Mouse (Mus musculus) lung, postnatal 0 days (tissue): ENCODE data around the gene Pask. TPM values are rescaled to one million over a fixed set of nuclear protein-coding genes. Genes with fewer than 3 reads are reported as not detected.

Experiments
- ATAC-seq: fragments of 200-750 bp; cut with Nextera tagmentation; 2 replicates; pipeline ENCODE4 v1.8.0; 2017; ENCODE audit warnings: moderate library complexity
- DNase-seq: peaks from one replicate; pipeline ENCODE4 v3.0.0-alpha.2; 2016; ENCODE audit warnings: low spot score
- H3K27ac ChIP-seq: fragments of 300-500 bp; sonication (generic); 2 replicates; pipeline ENCODE4 v1.5.1; 2014; ENCODE audit warnings: antibody characterized with exemption, mild to moderate bottlenecking, low read length, mixed read lengths
- H3K27me3 ChIP-seq: fragments of 300-500 bp; sonication (generic); replicated peaks from 2 replicates; pipeline ENCODE4 v1.6.1; 2014; ENCODE audit warnings: low read length, mixed read lengths; ENCODE audit not compliant: insufficient read depth
- H3K36me3 ChIP-seq: fragments of 300-500 bp; sonication (generic); 2 replicates; pipeline ENCODE4 v1.6.1; 2014; ENCODE audit warnings: low read length, mixed read lengths; ENCODE audit not compliant: insufficient read depth
- H3K4me1 ChIP-seq: fragments of 300-500 bp; sonication (generic); 2 replicates; pipeline ENCODE4 v1.6.1; 2014; ENCODE audit warnings: antibody characterized with exemption, low read depth, low read length, mixed read lengths; ENCODE audit not compliant: insufficient read depth
- H3K4me2 ChIP-seq: fragments of 300-500 bp; sonication (generic); replicated peaks from 2 replicates; pipeline ENCODE4 v1.6.1; 2014; ENCODE audit warnings: low read depth, mild to moderate bottlenecking, low read length, moderate library complexity, mixed read lengths
- H3K4me3 ChIP-seq: fragments of 300-500 bp; sonication (generic); 2 replicates; pipeline ENCODE4 v1.5.1; 2014; ENCODE audit warnings: low read depth, low read length
- H3K9ac ChIP-seq: fragments of 300-500 bp; sonication (generic); replicated peaks from 2 replicates; pipeline ENCODE4 v1.6.1; 2014; ENCODE audit warnings: low read depth, mild to moderate bottlenecking
- H3K9me3 ChIP-seq: fragments of 300-500 bp; sonication (generic); 2 replicates; pipeline ENCODE4 v1.6.1; 2016; ENCODE audit warnings: low read length, mixed read lengths
- CTCF ChIP-seq: IDR thresholded peaks from 2 replicates; pipeline ENCODE4 v1.5.1; 2016; ENCODE audit warnings: antibody characterized with exemption, mild to moderate bottlenecking
- EP300 ChIP-seq: IDR thresholded peaks from 2 replicates; pipeline ENCODE4 v1.6.1; 2016; ENCODE audit warnings: antibody characterized with exemption, mild to moderate bottlenecking, control low read depth
- WGBS: fragments of 180-500 bp; shearing (Covaris S2); extraction: QIAGEN DNeasy Blood & Tissue Kit; methylation state at CpG from one replicate; pipeline ENCODE4 v1.1.7; 2014; 5-methylcytosine and 5-hydroxymethylcytosine counted together
- polyA plus RNA-seq: library from polyadenylated mRNA; unstranded; fragments of >200 nt; fragmentation: Nextera tagmentation; extraction: Ambion mirVana; gene quantifications from 2 replicates; pipeline ENCODE4 v1.2.1, GENCODE M21; 2015

Gene Pask
- polyA plus RNA-seq, 1 experiment from 2014 or later, result 1.4 TPM

GRCm38 (mm10) chr1:93365641-93366040 lies 22.4 kb upstream of the Pask start:
- Histone ChIP-seq H3K9ac (no peak overlapping the region), H3K4me2 (no peak overlapping the region), H3K4me3 (no peak overlapping the region), H3K36me3 (peaks cover 25% of the 10 kb centered on the region), H3K27ac (no peak overlapping the region), H3K27me3 (no peaks in the 10 kb centered on the region), H3K4me1 (no peaks in the 10 kb centered on the region), H3K9me3 (no peaks in the 10 kb centered on the region)
- ATAC-seq (no peak), DNase-seq (no peak)
- WGBS, result 88% methylated on average over 6 of the region's 6 CpGs
- no peak for TF ChIP-seq CTCF
- TF ChIP-seq EP300, result no peak

- 83% methylated on average over 4 of the region's 4 CpGs for WGBS
- H3K4me1 ChIP-seq, result no peaks in the 10 kb centered on the region
- no peak overlapping the region for H3K4me2 ChIP-seq
Measured at GRCm38 (mm10) chr1:93362661-93363060, 19.4 kb upstream of the Pask start.

GRCm38 (mm10) chr1:93352724-93353123 lies 9.4 kb upstream of the Pask start:
- Histone ChIP-seq H3K4me2 (no peak overlapping the region), H3K4me3 (no peak overlapping the region), H3K9me3 (no peaks in the 10 kb centered on the region), H3K4me1 (no peaks in the 10 kb centered on the region), H3K9ac (no peak overlapping the region), H3K27me3 (no peaks in the 10 kb centered on the region), H3K27ac (no peak overlapping the region), H3K36me3 (peaks cover 14% of the 10 kb centered on the region; the same call in 1 of the 2 replicates)
- 90% methylated on average over 2 of the region's 2 CpGs for WGBS
- ATAC-seq (no peak), DNase-seq (no peak)
- TF ChIP-seq EP300 (no peak), CTCF (no peak)

More at GRCm38 (mm10) chr1:93362661-93363060, 19.4 kb upstream of the Pask start:
- H3K9me3 ChIP-seq, result no peaks in the 10 kb centered on the region
- no peak overlapping the region for H3K27ac ChIP-seq
- no peaks in the 10 kb centered on the region for H3K27me3 ChIP-seq
- H3K4me3 ChIP-seq, result no peak overlapping the region
- no peak for TF ChIP-seq CTCF
- TF ChIP-seq EP300, result no peak
- DNase-seq (no peak), ATAC-seq (no peak)
- no peak overlapping the region for H3K9ac ChIP-seq
- peaks cover 40% of the 10 kb centered on the region for H3K36me3 ChIP-seq

DNA sequence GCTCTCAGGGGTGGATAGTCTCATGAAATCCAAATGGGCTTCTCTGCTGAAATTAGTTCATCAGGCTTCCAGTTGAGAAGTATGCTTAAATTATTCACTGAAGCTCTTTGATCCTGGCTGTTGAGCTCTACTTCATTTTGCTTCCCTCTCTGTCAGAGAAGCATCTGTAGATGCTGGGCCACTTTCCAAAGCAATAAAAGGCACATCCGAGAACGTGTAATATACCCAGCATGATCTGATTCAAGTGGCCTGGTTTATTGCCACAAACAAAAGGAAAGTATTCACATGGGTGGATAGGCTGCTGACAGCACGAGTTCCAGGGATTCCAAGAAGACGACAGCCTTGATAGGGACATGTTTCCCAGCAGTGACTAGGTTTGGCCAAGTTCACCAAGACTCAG lies 6.4 kb upstream of the Pask start:
- Histone ChIP-seq H3K4me2 (no peak overlapping the region), H3K9me3 (no peaks in the 10 kb centered on the region), H3K4me3 (no peak overlapping the region), H3K36me3 (peaks cover 14% of the 10 kb centered on the region; the same call in 1 of the 2 replicates), H3K9ac (no peak overlapping the region), H3K4me1 (no peaks in the 10 kb centered on the region), H3K27ac (no peak overlapping the region), H3K27me3 (no peaks in the 10 kb centered on the region)
- ATAC-seq, result no peak
- WGBS, result 82% methylated on average over 4 of the region's 4 CpGs
- TF ChIP-seq EP300 (no peak), CTCF (no peak)
- DNase-seq, result no peak

GRCm38 (mm10) chr1:93347176-93347575 lies 3.9 kb upstream of the Pask start:
- no peak for ATAC-seq
- Histone ChIP-seq H3K9ac (no peak overlapping the region), H3K4me3 (no peak overlapping the region), H3K36me3 (peaks cover 3% of the 10 kb centered on the region; the same call in 1 of the 2 replicates), H3K4me2 (no peak overlapping the region), H3K27me3 (no peaks in the 10 kb centered on the region), H3K9me3 (no peaks in the 10 kb centered on the region), H3K4me1 (peaks cover 7% of the 10 kb centered on the region; the same call in 1 of the 2 replicates), H3K27ac (no peak overlapping the region)
- TF ChIP-seq CTCF, result no peak
- 77% methylated on average over 5 of the region's 5 CpGs for WGBS
- no peak for DNase-seq

DNA sequence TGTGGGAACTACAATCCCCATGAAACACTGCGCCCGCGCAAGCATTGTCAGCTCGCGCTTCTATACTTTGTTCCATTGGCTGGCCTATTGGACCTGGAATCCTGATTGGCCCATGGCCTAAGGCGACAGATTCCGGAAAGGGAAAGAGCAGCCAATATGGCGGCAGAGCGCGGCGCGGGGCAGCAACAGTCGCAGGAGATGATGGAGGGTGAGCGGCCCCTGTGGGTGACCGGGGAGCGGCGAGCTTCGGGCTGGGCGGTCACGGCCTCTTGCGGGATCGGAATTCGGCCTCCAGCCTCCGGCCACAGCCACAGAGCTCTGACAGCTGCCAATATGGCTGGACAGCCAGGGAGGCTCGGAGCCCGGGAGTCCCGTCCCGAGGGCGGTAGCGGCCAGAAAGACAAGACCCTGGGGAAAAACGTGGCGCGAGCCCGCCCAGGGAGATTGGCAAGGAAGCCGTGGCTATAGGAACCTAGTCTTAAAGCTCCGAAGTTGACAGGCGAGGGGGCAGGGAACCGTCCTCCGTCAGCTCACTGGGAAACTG lies 294 bp upstream of the Pask start:
- Histone ChIP-seq H3K9ac (peak overlapping the region; percentile 75), H3K36me3 (no peaks in the 10 kb centered on the region), H3K4me1 (peaks cover 7% of the 10 kb centered on the region; the same call in 1 of the 2 replicates), H3K4me3 (peak overlapping the region; percentile 91), H3K4me2 (peak overlapping the region; percentile 84), H3K9me3 (no peaks in the 10 kb centered on the region), H3K27me3 (no peaks in the 10 kb centered on the region), H3K27ac (peak overlapping the region; percentile 61; the same call in 1 of the 2 replicates)
- 1% methylated on average over 39 of the region's 39 CpGs for WGBS
- ATAC-seq (peak; percentile 96), DNase-seq (peak; percentile 98)
- TF ChIP-seq CTCF, result peak; percentile 67
- no peak for TF ChIP-seq EP300
